Mouse (Mus musculus) gonadal fat pad, adult 2 months (tissue): ENCODE measurements around the gene Gm10577. TPM values are rescaled to one million over a fixed set of nuclear protein-coding genes. Genes with fewer than 3 reads are reported as not detected.

Experiments used
- DNase-seq: peaks from one replicate; pipeline ENCODE4 v3.0.0-alpha.2; 2012; ENCODE audit warnings: low read depth
- polyA plus RNA-seq: library from polyadenylated mRNA; depleted of rRNA; stranded (reverse); fragments of >200 nt; gene quantifications from 2 replicates; pipeline ENCODE4 v1.2.3, GENCODE M21; 2012; rRNA removed

Gm10577 gene
- polyA plus RNA-seq, 1 experiment: not detected

DNA sequence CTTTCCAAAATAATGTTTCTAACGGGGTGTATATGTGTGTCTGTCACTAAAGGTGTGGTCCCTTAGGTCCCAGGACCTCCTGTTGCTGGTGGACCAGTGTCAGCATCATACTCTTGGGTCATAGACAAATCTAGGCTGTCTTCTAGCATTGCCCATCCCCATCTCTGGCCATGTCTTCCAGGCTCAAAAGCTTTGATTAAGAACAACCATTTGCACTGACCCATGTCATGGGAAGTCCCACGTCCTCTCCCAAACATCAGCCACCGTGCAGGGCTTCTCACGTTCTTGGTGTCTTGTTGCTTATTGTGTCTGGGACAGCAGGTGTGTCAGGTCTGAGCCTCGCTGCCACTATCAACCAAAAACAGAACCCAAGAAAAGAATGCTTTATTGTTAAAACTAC lies 24.9 kb downstream of the Gm10577 start:
- DNase-seq: no peak

DNA sequence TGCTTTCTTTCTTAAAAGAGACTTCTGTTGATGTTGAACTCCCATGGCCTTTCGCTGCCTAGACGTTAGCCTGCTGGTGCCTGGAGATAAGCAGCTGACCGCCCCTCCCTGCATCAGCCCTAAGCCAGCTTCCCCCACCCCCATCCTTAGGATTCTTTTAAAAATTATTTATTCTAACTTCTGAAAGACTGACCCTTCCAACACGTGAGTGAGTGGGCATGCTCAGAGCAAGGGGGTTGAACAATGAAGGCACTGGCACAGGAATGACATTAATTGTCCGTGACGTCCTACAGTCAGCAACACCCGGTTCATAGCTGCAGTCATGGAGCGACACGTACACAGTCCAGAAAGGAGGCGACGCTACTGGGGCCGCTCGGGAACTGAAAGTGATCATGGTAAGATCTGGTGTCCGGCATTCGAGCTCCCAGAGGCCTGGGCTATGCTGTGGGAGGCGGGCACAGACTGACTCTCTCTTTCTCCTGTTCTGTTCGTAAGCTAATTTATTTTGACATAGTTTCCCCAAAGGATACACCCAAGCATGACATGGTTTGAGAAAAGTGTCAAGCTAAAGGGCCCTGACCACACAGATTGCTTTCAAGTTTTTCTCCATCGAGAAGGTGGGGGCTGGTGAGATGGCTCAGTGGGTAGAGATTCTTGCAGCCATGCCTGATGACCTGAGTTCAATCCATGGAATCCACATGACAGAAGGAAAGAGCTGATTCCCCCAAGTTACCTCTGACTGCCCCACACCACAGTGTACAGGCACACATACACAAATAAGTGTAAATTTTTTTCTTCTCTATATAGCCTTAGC lies 25.8 kb downstream of the Gm10577 start:
- DNase-seq: no peak

DNA sequence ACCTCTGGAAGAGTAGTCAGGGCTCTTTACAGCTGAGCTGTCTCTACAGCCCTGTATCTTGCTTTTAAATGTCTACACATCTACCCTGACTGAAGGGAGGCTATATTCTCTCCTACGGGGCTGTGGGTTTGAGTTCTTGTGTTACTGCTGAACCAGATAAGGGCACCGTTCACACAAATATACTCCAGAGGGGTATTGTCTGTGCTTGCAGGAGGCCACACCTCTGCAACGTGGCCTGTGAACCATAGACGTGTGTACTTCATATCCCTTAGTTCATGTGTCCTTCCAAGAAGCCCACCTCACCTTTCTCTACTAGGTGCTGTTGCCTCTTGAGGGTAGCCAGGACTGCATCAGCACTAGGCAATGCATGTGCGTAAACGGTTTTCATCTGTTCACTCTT lies 28.4 kb downstream of the Gm10577 start:
- no peak for DNase-seq

DNA sequence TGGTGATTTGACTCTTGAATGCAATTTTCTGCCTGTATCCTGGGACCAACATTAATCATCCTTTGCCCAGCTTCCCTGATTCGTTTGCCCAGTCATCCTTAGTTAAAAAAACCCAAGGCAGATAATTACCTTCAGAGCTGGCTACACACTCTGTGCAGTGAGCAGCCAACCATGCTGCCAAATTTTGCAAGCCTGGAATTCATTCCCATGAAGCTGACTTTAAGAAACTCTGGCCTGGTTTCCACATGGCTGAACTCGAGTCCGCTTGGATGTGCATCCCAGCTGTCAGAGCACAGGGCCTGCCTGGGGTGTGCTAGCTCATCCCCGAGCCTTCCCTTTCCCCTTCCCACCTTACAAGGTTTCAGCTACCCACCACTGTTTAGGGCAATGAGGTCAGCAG lies 29.5 kb downstream of the Gm10577 start:
- no peak for DNase-seq

DNA sequence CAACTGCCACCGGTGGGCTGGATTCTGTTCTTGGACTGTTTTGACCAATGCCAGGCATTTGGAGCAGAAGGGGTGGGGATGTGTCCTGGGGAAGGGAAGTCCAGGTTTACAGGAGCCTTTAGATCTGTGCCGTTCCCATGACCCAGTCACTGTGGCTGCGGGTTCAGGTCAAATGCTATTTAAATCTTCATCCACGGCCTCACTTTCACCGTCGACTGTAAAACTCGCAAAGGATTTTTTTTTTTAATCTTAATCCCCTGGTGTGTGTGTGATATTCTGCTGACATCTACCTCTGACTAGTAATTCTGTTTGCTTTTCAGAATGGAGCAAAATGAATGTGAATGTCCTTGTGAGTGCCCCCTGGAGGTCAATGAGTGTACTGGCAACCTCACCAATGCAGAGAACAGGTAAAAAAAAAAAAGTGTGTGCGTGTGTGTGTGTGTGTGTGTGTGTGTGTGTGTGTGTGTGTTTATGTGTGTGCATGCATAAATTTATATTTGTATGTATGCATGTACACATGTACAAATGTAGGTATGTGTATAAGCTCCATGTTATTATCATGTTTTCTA lies 32.2 kb downstream of the Gm10577 start:
- DNase-seq: no peak

DNA sequence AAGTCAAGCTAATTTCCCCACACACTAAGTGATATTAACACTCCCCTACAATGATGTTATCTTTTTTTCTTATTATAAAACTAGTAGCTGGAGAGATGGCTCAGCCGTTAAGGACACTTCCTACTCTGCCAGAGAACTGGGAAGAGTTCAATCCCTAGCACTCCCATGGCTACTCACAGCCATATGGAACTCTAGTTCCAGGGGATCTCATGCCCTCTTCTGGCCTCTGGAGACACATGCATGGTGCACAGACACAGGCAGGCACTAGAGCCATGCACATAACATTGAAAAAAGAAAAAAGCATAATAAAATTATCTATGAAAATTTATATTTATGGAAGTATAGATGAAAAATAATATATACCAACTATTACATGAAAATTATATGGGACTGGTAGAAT lies 33.3 kb downstream of the Gm10577 start:
- no peak for DNase-seq

DNA sequence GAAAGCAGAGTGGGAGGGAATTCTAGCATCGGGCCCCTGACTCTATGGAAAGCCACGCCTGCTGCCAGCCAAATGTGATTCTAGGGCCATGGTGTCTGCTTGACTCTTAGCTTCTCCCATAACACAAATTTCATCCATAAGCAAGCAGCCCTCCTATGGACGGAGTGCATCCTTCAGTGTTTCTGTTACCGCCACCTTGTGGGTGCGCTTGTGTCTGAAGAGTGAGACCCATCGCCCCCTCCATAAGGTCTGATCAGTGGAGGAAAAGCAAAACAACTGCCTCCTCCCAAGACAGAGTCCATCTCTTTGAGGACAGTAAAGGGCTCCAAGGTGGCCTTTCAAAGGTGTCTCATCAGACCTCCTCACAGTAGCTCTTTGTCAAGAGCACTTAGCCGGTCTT lies 43.0 kb downstream of the Gm10577 start:
- no peak for DNase-seq

DNA sequence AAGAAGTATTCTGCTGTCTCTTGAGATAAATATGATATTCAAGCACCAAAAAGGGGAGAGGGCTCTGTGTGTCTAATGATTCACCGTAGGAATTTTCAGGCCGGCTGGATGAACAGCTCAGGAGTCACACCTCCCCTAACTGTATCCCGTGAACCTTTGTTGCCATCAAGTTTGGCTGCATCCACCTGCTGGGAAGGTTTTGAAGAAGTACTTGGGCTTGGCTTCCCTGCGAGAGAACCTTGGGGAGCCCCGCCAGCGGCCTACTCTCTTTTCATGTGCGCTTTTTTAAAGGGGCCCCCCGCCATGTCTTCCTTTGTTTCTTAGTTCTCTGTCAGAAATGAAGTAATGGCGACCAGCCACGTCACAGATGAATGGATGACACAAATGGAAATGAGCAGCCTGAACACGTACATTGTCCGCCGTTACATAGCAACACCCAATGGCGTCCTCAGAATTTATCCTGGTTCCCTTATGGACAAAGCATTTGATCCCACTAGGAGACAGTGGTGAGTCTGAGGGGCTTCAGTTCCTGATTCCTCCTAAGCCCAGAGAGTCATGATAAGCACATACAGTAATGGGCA lies 46.0 kb downstream of the Gm10577 start:
- no peak for DNase-seq

DNA sequence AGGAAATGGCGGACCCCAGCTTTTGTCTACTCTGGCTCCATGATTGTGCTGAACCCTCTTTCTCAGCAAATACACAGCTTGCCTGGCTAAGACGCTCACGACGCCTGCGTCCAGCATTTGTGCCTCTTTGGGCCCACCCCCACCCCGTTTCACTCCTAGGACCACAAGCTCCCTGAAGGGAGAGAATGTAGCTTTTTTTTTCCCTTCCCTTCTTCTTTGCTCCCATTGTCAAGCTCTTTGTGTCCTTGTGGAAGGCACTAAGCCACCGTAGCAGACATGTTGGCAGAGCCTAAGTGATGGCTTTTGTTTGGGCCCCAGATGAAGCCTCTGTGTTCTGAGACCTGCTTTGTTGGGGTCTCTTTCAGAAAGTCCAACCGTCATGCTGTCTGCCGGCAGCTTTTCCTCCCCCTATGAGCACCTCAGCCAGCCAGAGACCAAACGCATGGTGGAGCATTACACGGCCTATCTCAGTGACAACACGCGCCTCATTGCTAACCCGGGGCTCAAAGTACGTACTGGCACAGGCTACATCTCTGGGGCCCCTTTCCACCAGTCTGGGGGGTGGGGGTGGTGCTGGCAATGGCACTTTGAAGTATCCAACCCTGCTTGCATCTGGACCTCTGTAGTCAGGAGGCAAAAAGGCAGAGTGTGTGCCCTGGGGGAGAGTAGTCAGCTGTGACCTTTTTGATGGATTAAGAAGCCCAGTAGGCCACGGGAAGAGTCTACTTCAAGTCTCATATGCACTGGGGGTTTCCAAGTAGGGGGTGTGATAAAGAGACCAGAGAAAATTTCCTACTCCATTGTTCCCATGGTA lies 46.6 kb downstream of the Gm10577 start:
- DNase-seq: no peak

Other genes starting within 250 kb of the Gm10577 start
- 81.0 and 97.7 TPM in 2 replicates for gene Cachd1, start 244.0 kb downstream of the Gm10577 start, polyA plus RNA-seq
- 17.3 and 21.1 TPM in 2 replicates for gene Raver2, start 48.3 kb upstream of the Gm10577 start, polyA plus RNA-seq
- gene Jak1, start 244.6 kb upstream of the Gm10577 start, polyA plus RNA-seq: 45.6 and 49.4 TPM in 2 replicates